Mouse (Mus musculus): ENCODE results near the gene Stambp. TPM values are rescaled to one million over a fixed set of nuclear protein-coding genes. Genes with fewer than 3 reads are reported as not detected.

Gene Stambp
- total and polyA plus RNA-seq, 3 experiments = 4.1 to 11.4 (median 4.6) TPM

DNA sequence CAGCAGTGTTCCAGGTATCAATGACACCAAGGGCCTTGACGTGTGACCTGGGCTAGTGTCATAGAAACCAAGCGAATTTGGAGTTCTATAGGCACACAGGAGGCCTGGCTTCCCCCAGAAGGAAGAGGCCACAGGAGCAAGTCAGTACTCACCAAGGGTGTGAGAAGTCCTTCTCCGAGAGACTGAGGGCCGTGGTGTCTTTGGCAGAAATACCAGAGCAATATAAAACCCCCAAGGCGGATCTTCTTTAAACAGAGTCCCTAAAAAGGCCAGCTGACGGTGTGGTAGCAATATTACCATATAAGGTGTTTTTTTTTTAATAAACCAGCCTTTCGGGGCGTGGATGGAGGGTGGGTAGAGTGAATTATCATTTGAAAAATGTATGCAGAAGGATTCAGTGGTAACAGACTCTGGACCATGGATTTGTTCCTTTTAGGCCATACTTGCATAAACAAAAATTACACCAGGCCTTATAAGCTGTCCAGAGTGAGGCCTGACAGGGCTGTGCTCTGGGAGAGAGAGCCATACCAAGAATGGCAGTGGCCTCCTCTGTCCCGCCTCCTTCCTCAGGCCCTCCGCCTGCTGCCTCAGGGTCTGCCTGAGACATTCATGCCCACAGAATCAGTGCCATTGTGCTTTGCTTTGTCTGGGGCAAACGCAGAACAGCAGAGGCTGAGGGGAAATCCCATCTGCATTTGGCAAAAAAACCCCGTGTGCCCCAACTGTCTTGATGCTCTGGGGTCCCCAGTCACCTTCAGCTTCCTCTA is 36.3 kb downstream of the Stambp start, which contains the start of gene Actg2:
Gene Actg2, minus strand, starts transcription at position 238 of the 767 bp plus-strand sequence.
- Histone ChIP-seq H3K27me3 (replicated peaks) (no peaks in the 10 kb centered on the region), H3K9me3 (replicated peaks; ENCODE audit: low read length) (no peaks in the 10 kb centered on the region), H3K4me3 (replicated peaks in 1 of 3; ENCODE audit: low read depth in 2 of 3, low read length in 2 of 3, poor library complexity in 1 of 3) (no peak within 1 kb of the TSS), H3K36me3 (replicated peaks in 1 of 2; ENCODE audit: control insufficient read depth in 1 of 2, insufficient read depth in 1 of 2, low read length in 1 of 2) (no peaks in the 10 kb centered on the region), H3K4me2 (ENCODE audit: insufficient read depth, low read depth, poor library complexity, severe bottlenecking) (no peak within 1 kb of the TSS), H3K9ac (ENCODE audit: insufficient read depth, low read depth) (no peak within 1 kb of the TSS; the same call in 1 of the 2 replicates), H3K79me2 (replicated peaks; ENCODE audit: control insufficient read depth, extremely low read depth, insufficient read depth, poor library complexity, severe bottlenecking) (no peaks in the 10 kb centered on the region), H3K4me1 (ENCODE audit: control insufficient read depth in 1 of 2, insufficient read depth in 2 of 2) (peaks cover 14 to 36% of the 10 kb centered on the region in 2 experiments), H3K27ac (ENCODE audit: insufficient read depth, low read depth) (no peak within 1 kb of the TSS)
- in situ Hi-C loops (cut with MboI; ENCODE audit: low pct_ligation_motif_present, low pct_unique_long_range_greater_than_20kb, low sequenced_read_pairs) = no loop called here
- peak; percentile 15 for DNase-seq (ENCODE audit: extremely low read depth)
- dilution Hi-C loops (cut with MboI; ENCODE audit: extremely low pct_ligation_motif_present, extremely low pct_unique_long_range_greater_than_20kb, low sequenced_read_pairs) = no loop called here
- no peak for TF ChIP-seq BHLHE40 (IDR thresholded peaks at IDR 0.05; ENCODE audit: low read depth, low read length)
- TF ChIP-seq RCOR1 (conservative IDR thresholded peaks at IDR 0.05; ENCODE audit: low read depth, low read length) = no peak
- no peak for TF ChIP-seq PAX5 (IDR thresholded peaks at IDR 0.05; ENCODE audit: low read length)
- no peak for TF ChIP-seq NRF1 (IDR thresholded peaks at IDR 0.05; ENCODE audit: low read depth, low read length)
- TF ChIP-seq UBTF (IDR thresholded peaks at IDR 0.05; ENCODE audit: low read depth, low read length) = no peak
- TF ChIP-seq MAZ (IDR thresholded peaks at IDR 0.05; ENCODE audit: low read depth, low read length) = no peak
- TF ChIP-seq ZKSCAN1 (IDR thresholded peaks at IDR 0.05; ENCODE audit: borderline replicate concordance, low read depth, low read length) = no peak
- no peak for TF ChIP-seq ZC3H11A (IDR thresholded peaks at IDR 0.05; ENCODE audit: low read depth, low read length)
- TF ChIP-seq EP300 (IDR thresholded peaks at IDR 0.05; ENCODE audit: low read length) = no peak
- TF ChIP-seq USF1 (IDR thresholded peaks at IDR 0.05; ENCODE audit: low read depth, low read length) = no peak
- no peak for TF ChIP-seq ZNF384 (IDR thresholded peaks at IDR 0.05; ENCODE audit: low read depth, low read length)
- no peak for TF ChIP-seq POLR2A (IDR thresholded peaks at IDR 0.05; ENCODE audit: low read depth, low read length)
- TF ChIP-seq SMC3 (IDR thresholded peaks at IDR 0.05; ENCODE audit: low read depth, low read length) = no peak
- no peak for TF ChIP-seq USF2 (conservative IDR thresholded peaks at IDR 0.05; ENCODE audit: low read depth, low read length)
- no peak for TF ChIP-seq RAD21 (IDR thresholded peaks at IDR 0.05; ENCODE audit: low read depth, low read length)
- no peak for TF ChIP-seq ELF1 (IDR thresholded peaks at IDR 0.05; ENCODE audit: low read depth, low read length)

- Histone ChIP-seq H3K4me1 (ENCODE audit: control insufficient read depth in 1 of 2, insufficient read depth in 2 of 2) (peaks cover 14 to 36% of the 10 kb centered on the region in 2 experiments), H3K9ac (ENCODE audit: insufficient read depth, low read depth) (no peak overlapping the region), H3K36me3 (replicated peaks in 1 of 2; ENCODE audit: control insufficient read depth in 1 of 2, insufficient read depth in 1 of 2, low read length in 1 of 2) (no peaks in the 10 kb centered on the region), H3K9me3 (replicated peaks; ENCODE audit: low read length) (no peaks in the 10 kb centered on the region), H3K4me2 (ENCODE audit: insufficient read depth, low read depth, poor library complexity, severe bottlenecking) (no peak overlapping the region), H3K4me3 (replicated peaks in 1 of 3; ENCODE audit: low read depth in 2 of 3, low read length in 2 of 3, poor library complexity in 1 of 3) (no peak overlapping the region), H3K79me2 (replicated peaks; ENCODE audit: control insufficient read depth, extremely low read depth, insufficient read depth, poor library complexity, severe bottlenecking) (no peaks in the 10 kb centered on the region), H3K27ac (ENCODE audit: insufficient read depth, low read depth) (no peak overlapping the region), H3K27me3 (replicated peaks) (no peaks in the 10 kb centered on the region)
- dilution Hi-C loops (cut with MboI; ENCODE audit: extremely low pct_ligation_motif_present, extremely low pct_unique_long_range_greater_than_20kb, low sequenced_read_pairs) = no loop called here
- DNase-seq (ENCODE audit: extremely low read depth) = no peak
- TF ChIP-seq ZNF384 (IDR thresholded peaks at IDR 0.05; ENCODE audit: low read depth, low read length) (no peak), USF2 (conservative IDR thresholded peaks at IDR 0.05; ENCODE audit: low read depth, low read length) (no peak), CHD1 (IDR thresholded peaks at IDR 0.05; ENCODE audit: low read depth, low read length) (no peak), MEF2A (IDR thresholded peaks at IDR 0.05; ENCODE audit: borderline replicate concordance, low read depth, low read length) (no peak), MXI1 (IDR thresholded peaks at IDR 0.05; ENCODE audit: low read depth, low read length) (no peak)
- in situ Hi-C loops (cut with MboI; ENCODE audit: low pct_ligation_motif_present, low pct_unique_long_range_greater_than_20kb, low sequenced_read_pairs) = no loop called here
Observed at GRCm38 (mm10) chr6:83532608-83533007, 39.9 kb downstream of the Stambp start.

Measured in CH12.LX (cell line).